Mouse (Mus musculus) CH12.LX (cell line): Measurements from ENCODE around the gene Cdh13. TPM values are rescaled to one million over a fixed set of nuclear protein-coding genes. Genes with fewer than 3 reads are reported as not detected.

Source experiments
- DNase-seq: peaks from one replicate; pipeline ENCODE4 v3.0.0-alpha.2; 2013; ENCODE audit errors: extremely low read depth
- H3K27ac ChIP-seq: 2 replicates; pipeline ENCODE4 v1.5.1; 2012; ENCODE audit warnings: low read depth, mild to moderate bottlenecking, control low read depth, moderate library complexity; ENCODE audit not compliant: insufficient read depth
- H3K27me3 ChIP-seq: replicated peaks from 2 replicates; pipeline ENCODE3; 2012; ENCODE audit warnings: inconsistent platforms
- H3K36me3 ChIP-seq, 2 experiments: replicated peaks in 1 of 2; 2 replicates each; pipeline versions ENCODE3 to v1.6.1; 2012; ENCODE audit warnings: inconsistent platforms in 1 of 2, low read length in 1 of 2, mild to moderate bottlenecking in 1 of 2, mixed read lengths in 1 of 2, moderate library complexity in 1 of 2; ENCODE audit not compliant: control insufficient read depth in 1 of 2, insufficient read depth in 1 of 2
- H3K4me1 ChIP-seq, 2 experiments: 2 replicates each; pipeline ENCODE4 v1.6.1; 2012; ENCODE audit warnings: inconsistent platforms in 1 of 2, moderate library complexity in 1 of 2; ENCODE audit not compliant: insufficient read depth in 2 of 2, control insufficient read depth in 1 of 2
- H3K4me2 ChIP-seq: 2 replicates; pipeline ENCODE4 v1.6.1; 2012; ENCODE audit warnings: low read depth, mild to moderate bottlenecking, control low read depth; ENCODE audit not compliant: poor library complexity, insufficient read depth, severe bottlenecking
- H3K4me3 ChIP-seq, 3 experiments: fragments of 150-350 bp in 1 of 3; sonication (generic) in 1 of 3; replicated peaks in 1 of 3; 2 replicates each; pipeline versions ENCODE3 to v1.5.1; 2011 to 2012; ENCODE audit warnings: low read depth in 2 of 3, low read length in 2 of 3, mild to moderate bottlenecking in 2 of 3, moderate library complexity in 2 of 3, control low read depth in 1 of 3, improper control_type of control experiment in 1 of 3, inconsistent platforms in 1 of 3, mixed read lengths in 1 of 3; ENCODE audit not compliant: poor library complexity in 1 of 3
- H3K79me2 ChIP-seq: replicated peaks from 2 replicates; pipeline ENCODE4 v1.6.1; 2012; ENCODE audit warnings: mild to moderate bottlenecking, moderate library complexity; ENCODE audit not compliant: control insufficient read depth, poor library complexity, insufficient read depth, severe bottlenecking; ENCODE audit errors: extremely low read depth
- H3K9ac ChIP-seq: 2 replicates; pipeline ENCODE4 v1.6.1; 2012; ENCODE audit warnings: low read depth, mild to moderate bottlenecking, control low read depth, moderate library complexity; ENCODE audit not compliant: insufficient read depth
- H3K9me3 ChIP-seq: replicated peaks from 2 replicates; pipeline ENCODE3; 2012; ENCODE audit warnings: low read length, inconsistent platforms, mixed read lengths
- BHLHE40 ChIP-seq: IDR thresholded peaks from 2 replicates; pipeline ENCODE4 v1.6.1; 2011; ENCODE audit warnings: mild to moderate bottlenecking, low read depth, low read length, improper control_type of control experiment
- CHD1 ChIP-seq: IDR thresholded peaks from 2 replicates; pipeline ENCODE4 v1.6.1; 2012; ENCODE audit warnings: low read depth, low read length, improper control_type of control experiment, inconsistent platforms
- CHD2 ChIP-seq: IDR thresholded peaks from 2 replicates; pipeline ENCODE4 v1.6.1; 2011; ENCODE audit warnings: low read length, improper control_type of control experiment
- E2F4 ChIP-seq: IDR thresholded peaks from 2 replicates; pipeline ENCODE4 v1.6.1; 2011; ENCODE audit warnings: low read depth, low read length, improper control_type of control experiment; ENCODE audit not compliant: insufficient replicate concordance
- GABPA ChIP-seq: IDR thresholded peaks from 2 replicates; pipeline ENCODE4 v1.6.1; 2012; ENCODE audit warnings: low read depth, low read length, improper control_type of control experiment, inconsistent platforms; ENCODE audit not compliant: insufficient replicate concordance
- JUN ChIP-seq: IDR thresholded peaks from 2 replicates; pipeline ENCODE4 v1.6.1; 2011; ENCODE audit warnings: low read depth, mild to moderate bottlenecking, low read length, improper control_type of control experiment, moderate library complexity; ENCODE audit not compliant: insufficient read depth
- MAZ ChIP-seq: IDR thresholded peaks from 2 replicates; pipeline ENCODE4 v1.6.1; 2012; ENCODE audit warnings: low read depth, mild to moderate bottlenecking, inconsistent platforms, low read length, improper control_type of control experiment, moderate library complexity
- MEF2A ChIP-seq: IDR thresholded peaks from 2 replicates; pipeline ENCODE4 v1.6.1; 2014; ENCODE audit warnings: low read depth, mild to moderate bottlenecking, inconsistent platforms, low read length, improper control_type of control experiment, borderline replicate concordance
- NELFE ChIP-seq: IDR thresholded peaks from 2 replicates; pipeline ENCODE4 v1.6.1; 2011; ENCODE audit warnings: low read depth, low read length, improper control_type of control experiment
- POLR2AphosphoS2 ChIP-seq: IDR thresholded peaks from 2 replicates; pipeline ENCODE4 v1.6.1; 2011; ENCODE audit warnings: low read depth, low read length, improper control_type of control experiment
- RAD21 ChIP-seq: IDR thresholded peaks from 2 replicates; pipeline ENCODE4 v1.6.1; 2011; ENCODE audit warnings: low read depth, mild to moderate bottlenecking, low read length, improper control_type of control experiment, moderate library complexity
- RCOR1 ChIP-seq: conservative IDR thresholded peaks from 2 replicates; pipeline ENCODE4 v1.6.1; 2012; ENCODE audit warnings: low read depth, mild to moderate bottlenecking, inconsistent platforms, low read length, improper control_type of control experiment
- SIN3A ChIP-seq: IDR thresholded peaks from 2 replicates; pipeline ENCODE4 v1.6.1; 2012; ENCODE audit warnings: low read length, improper control_type of control experiment, inconsistent platforms
- TBP ChIP-seq: conservative IDR thresholded peaks from 2 replicates; pipeline ENCODE4 v1.6.1; 2011; ENCODE audit warnings: low read depth, low read length, improper control_type of control experiment
- USF1 ChIP-seq: IDR thresholded peaks from 2 replicates; pipeline ENCODE4 v1.6.1; 2014; ENCODE audit warnings: low read depth, mild to moderate bottlenecking, inconsistent platforms, low read length, improper control_type of control experiment
- ZNF384 ChIP-seq: IDR thresholded peaks from 2 replicates; pipeline ENCODE4 v1.6.1; 2012; ENCODE audit warnings: low read depth, low read length, improper control_type of control experiment, inconsistent platforms
- dilution Hi-C: fragments of 300-500 bp; cut with MboI; formaldehyde crosslinking; loops from 2 replicates; pipeline ENCODE4 v1.14.3; 2020; ENCODE audit warnings: low sequenced_read_pairs; ENCODE audit not compliant: extremely low pct_unique_long_range_greater_than_20kb, extremely low pct_ligation_motif_present
- in situ Hi-C: fragments of 300-500 bp; cut with MboI; formaldehyde crosslinking; loops from 3 replicates; pipeline ENCODE4 v1.14.3; 2019; ENCODE audit warnings: low sequenced_read_pairs, low pct_ligation_motif_present, low pct_unique_long_range_greater_than_20kb, mixed read lengths
- polyA plus RNA-seq: library from polyadenylated mRNA; unstranded; fragments of >175 nt; gene quantifications from 2 replicates; pipeline ENCODE4 v1.2.1, GENCODE M21; 2012; ENCODE audit warnings: low read depth; ENCODE audit not compliant: insufficient read length
- total RNA-seq, 2 experiments: library from RNA; depleted of rRNA; stranded (reverse); fragments of 300-350 nt in 1 of 2; fragments of >200 nt in 1 of 2; gene quantifications; 2 replicates each; pipeline ENCODE4 v1.2.3; 2012 to 2014

Cdh13 gene
- total and polyA plus RNA-seq, 3 experiments, result not detected

- TF ChIP-seq BHLHE40 (no peak), POLR2AphosphoS2 (no peak), MAZ (no peak), USF1 (no peak), CHD2 (no peak), RCOR1 (no peak), E2F4 (no peak), SIN3A (no peak), CHD1 (no peak), GABPA (no peak), MEF2A (no peak), NELFE (no peak), JUN (no peak), TBP (no peak), ZNF384 (no peak)
- Histone ChIP-seq H3K9ac (no peak overlapping the region), H3K27ac (no peak overlapping the region), H3K27me3 (no peaks in the 10 kb centered on the region), H3K9me3 (peaks cover 88% of the 10 kb centered on the region), H3K79me2 (no peaks in the 10 kb centered on the region), H3K4me2 (no peak overlapping the region), H3K4me3 (no peak overlapping the region), H3K4me1 (no peaks in the 10 kb centered on the region), H3K36me3 (no peaks in the 10 kb centered on the region)
- DNase-seq, result no peak
- dilution Hi-C loops, result no loop called here
- in situ Hi-C loops, result no loop called here
Observed at GRCm38 (mm10) chr8:118831026-118831425, 547.5 kb downstream of the Cdh13 start.

- Histone ChIP-seq H3K27ac (no peak overlapping the region), H3K4me3 (no peak overlapping the region), H3K4me2 (no peak overlapping the region), H3K27me3 (no peaks in the 10 kb centered on the region), H3K79me2 (no peaks in the 10 kb centered on the region), H3K9me3 (peaks cover 84% of the 10 kb centered on the region), H3K36me3 (no peaks in the 10 kb centered on the region), H3K4me1 (no peaks in the 10 kb centered on the region), H3K9ac (no peak overlapping the region)
- DNase-seq, result no peak
- no peak for TF ChIP-seq RAD21
- dilution Hi-C loops (no loop called here), in situ Hi-C loops (no loop called here)
Observed at GRCm38 (mm10) chr8:118838801-118839200, 555.3 kb downstream of the Cdh13 start.
